Mouse (Mus musculus) layer of hippocampus, postnatal 10 days (tissue): Measurements from ENCODE around the gene Kctd12. TPM values are rescaled to one million over a fixed set of nuclear protein-coding genes. Genes with fewer than 3 reads are reported as not detected.
A peak's percentile ranks its signal among the peaks of the same experiment; 100 is the strongest.

Experiments
- DNase-seq, 2 experiments: peaks; one replicate each; pipeline ENCODE4 v3.0.0; 2021; ENCODE audit warnings: low spot score in 2 of 2
- long read RNA-seq: library from polyadenylated mRNA; stranded (forward); transcript quantifications from one replicate; pipeline ENCODE4 v2.0.0, GENCODE M21; 2023
- total RNA-seq, 2 experiments: library from RNA; stranded (reverse); gene quantifications; 2 replicates each; pipeline ENCODE4 v1.2.3; 2021

Kctd12 gene
- 100 to 1,000 TPM in 1 of 2 experiments, 10 to 100 TPM in 1; 90.5 to 105 TPM for total RNA-seq
- long read RNA-seq, full-length matches to known transcripts, result 12 of 13 reads
- long read RNA-seq, partial matches to known transcripts, result 0 of 13 reads
- long read RNA-seq, other reads (novel, unspliced or antisense), result 1 of 13 reads

DNA sequence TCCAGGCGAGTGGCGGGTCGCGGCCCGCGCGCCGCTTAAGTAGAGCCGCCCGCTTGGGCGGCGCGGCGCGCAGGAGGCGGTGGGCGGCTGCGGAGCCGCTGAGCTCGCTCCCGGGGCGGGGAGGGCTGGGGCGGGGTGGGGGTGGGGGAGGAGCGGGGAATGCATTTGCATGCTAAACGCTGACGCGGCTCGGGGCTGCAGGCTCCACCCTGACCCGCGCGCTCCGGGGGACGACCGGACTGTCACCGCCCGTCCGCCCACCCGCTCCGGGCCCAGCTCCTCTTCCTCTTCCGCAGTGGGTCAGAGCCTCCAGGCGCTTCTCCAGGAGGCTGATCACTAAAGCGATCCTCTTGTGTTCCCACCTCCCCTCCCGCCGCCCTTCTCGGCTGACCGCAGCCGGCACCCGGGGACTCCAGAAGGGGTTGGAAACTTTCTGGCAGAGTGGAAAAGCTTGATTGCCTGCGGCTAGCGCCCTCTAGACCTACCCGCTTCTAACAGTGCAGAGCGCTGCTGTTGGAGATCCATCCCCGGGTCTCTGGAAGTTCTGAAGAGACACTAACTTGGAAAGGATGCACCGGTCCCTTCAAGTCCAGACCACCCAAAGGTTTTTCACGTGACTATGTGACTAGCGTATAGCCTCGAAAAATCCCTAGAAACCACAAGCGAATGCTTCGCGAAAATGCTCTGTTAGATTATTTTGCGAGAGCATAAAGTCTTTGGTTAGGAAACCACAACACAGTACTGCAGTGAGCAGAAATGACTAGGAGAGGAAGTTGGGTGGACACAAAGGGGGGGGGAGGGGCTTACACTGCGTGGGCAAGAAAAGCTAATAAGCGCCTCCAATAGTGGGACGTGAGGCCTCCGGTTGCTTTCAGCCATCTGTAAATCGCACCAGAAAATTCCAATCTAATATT, at the start of gene Kctd12:
Gene Kctd12 (minus strand): TSS at position 11 of the 914 bp plus-strand sequence.
- peak; percentile 75 to 84 for DNase-seq

DNA sequence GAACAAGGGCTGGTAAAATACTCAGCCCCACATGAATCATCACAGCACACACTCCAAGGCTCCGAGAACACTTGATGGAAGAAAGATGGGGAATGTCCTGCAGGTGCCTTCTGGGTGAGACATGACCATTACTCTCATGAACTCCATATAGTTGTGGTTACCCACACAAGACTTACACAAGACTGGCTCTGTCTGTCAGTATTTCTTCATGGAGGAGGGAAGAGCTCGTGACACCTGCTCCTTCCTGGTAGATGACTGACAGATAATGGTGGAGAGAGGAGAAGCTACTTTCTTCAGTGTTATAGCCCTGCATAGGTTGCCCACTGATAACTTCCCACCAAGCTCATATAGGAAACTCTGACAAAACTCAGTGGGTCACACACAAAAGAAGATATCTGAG, 46.8 kb upstream of the Kctd12 start:
- no peak for DNase-seq

- no peak for DNase-seq
Observed at GRCm38 (mm10) chr14:103020046-103020445, 37.6 kb upstream of the Kctd12 start.

DNA sequence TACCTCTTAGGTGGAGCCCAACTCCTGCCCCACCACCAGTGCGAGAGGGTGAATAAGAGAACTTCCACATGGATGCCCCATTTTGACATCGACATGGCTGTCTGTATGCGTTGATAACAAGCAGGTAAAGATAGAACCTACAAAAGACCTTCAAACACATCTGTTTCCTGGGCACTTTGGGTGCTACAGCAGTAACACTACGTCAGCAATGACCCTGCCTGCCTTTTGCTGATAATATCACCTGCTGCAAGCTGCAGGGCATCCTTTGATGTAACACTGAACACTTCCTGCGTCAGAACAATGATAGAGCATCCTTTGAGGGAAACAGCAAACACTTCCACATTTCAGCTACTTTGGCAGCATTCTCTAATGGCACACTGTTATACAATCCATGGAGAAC, 34.6 kb upstream of the Kctd12 start:
- no peak for DNase-seq

GRCm38 (mm10) chr14:103012563-103013150, 30.2 kb upstream of the Kctd12 start:
- peak; percentile 65 to 70 for DNase-seq

- DNase-seq, result peak; percentile 30 to 52
Observed at GRCm38 (mm10) chr14:103011782-103012181, 29.3 kb upstream of the Kctd12 start.

GRCm38 (mm10) chr14:103007737-103008136, 25.3 kb upstream of the Kctd12 start:
- DNase-seq, result no peak

GRCm38 (mm10) chr14:102994662-102995561, 12.5 kb upstream of the Kctd12 start:
- DNase-seq, result peak; percentile 86 to 88

DNA sequence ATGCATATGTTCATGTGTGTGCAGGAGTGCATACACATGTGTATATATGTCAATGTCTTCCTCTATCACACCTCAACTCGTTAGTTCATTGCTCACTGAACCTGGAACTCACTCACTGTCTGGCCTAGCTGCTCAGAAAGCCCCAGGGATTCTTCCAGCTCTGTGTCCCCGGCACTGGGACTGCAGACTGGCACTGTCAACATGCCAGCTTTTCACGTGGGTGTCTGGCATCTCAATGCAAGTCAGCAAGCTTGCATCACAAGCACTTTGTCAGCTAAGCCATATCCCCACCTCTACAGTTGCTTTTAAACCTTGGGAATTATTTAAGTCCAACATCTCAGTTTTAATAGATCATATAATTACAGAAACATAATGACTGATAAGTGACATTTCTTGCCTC, 8.3 kb upstream of the Kctd12 start:
- peak; percentile 17 to 33 for DNase-seq

GRCm38 (mm10) chr14:102989866-102990265, 7.4 kb upstream of the Kctd12 start:
- no peak for DNase-seq

GRCm38 (mm10) chr14:102989254-102989653, 6.8 kb upstream of the Kctd12 start:
- DNase-seq, result no peak

DNA sequence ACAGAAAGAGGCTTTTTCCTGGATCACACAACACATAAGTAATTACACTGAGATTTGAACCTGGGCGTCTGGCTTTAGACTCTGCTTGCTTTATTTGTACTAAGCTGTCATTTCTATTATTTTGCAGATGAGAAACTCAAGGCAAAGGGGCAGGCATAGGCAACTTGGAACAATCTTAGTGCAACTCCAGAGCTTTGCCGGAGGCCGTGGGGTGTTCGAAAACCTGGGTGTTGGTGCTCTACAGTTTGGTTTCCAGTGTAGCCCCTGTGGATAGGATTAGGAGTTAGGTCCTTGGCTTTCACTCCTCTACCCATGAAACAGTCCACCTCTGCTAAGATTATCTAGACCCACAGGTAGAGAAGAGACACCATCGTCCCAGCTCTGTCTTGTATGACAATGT, 5.2 kb upstream of the Kctd12 start:
- no peak for DNase-seq

DNA sequence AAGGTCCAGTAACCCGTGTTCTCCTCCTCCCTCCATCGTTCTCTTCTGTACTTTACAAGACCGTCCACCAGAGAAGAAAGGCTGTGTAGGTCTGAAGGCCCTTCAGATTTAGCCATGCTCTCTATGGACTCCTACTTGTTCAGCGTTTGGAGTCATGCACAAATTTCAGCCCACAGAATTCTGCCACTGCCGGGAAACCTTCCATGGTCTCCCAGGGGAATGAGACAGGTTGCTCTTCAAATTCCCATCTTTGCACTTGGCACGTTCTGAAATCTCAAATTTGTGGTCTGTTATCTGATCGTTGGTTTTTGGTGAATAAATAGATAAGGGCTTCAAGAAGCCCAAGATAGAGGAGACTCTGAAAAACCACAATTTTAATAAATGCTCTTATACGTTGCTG, 1.2 kb upstream of the Kctd12 start:
- DNase-seq, result peak in 1 of 2 experiments; percentile 29

DNA sequence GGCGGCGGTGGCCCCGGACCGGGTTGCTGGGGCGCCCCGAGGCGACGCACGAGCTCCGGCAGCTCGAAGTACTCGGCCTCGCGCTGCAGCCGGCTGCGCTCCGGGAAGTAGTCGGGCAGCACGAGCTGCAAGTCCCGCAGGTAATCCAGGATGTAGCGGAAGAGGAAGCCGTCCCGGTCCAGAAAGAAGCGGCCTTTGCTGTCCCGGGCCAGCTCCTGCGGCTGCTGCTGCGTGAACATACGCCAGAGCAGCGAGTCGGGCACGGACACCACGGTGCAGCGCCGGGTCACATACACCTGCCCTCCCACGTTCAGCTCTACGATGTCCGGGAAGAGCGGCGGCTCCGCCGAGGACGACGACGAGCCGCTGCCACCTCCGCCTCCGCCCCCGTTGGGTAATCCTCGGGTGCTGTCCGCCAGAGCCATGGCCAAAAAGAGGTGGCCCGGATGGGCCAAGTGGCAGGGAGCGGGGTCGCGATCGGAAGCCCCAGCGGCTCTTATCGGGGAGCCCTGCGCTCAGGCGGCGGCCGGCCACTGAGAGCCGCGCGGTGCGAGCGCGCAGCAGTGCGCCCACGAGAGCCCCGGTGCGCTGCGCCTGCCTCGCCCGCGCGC, 316 bp downstream of the Kctd12 start:
- peak; percentile 62 to 76 for DNase-seq

DNA sequence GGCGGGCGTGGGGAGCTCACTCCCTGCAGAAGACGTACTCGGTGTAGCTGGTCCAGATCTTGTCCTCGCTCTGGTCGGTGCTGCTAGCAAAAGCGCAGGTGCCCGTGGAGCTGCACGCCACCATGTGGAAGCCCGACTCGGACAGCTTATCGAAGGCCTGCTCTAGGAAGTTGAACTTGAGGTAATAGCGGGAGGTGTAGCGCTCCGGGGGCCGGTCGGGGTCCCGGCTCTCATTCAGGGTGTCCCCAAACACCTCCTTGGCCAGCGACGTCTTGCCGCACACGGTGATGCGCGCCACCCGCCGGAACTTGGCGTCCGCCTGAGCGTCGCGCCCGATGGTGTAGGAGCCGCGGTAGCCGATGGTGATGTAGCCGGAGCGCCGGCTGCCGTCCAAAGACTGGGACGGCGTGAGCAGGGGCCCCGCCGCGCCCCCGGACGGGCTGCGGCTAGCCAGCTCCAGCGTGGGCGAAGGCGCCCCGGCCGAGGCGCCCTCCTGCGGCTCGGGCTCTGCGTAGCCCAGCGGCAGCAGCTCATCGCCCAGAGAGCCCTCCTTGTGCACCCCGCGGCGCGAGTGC, 909 bp downstream of the Kctd12 start:
- peak; percentile 70 to 80 for DNase-seq

DNA sequence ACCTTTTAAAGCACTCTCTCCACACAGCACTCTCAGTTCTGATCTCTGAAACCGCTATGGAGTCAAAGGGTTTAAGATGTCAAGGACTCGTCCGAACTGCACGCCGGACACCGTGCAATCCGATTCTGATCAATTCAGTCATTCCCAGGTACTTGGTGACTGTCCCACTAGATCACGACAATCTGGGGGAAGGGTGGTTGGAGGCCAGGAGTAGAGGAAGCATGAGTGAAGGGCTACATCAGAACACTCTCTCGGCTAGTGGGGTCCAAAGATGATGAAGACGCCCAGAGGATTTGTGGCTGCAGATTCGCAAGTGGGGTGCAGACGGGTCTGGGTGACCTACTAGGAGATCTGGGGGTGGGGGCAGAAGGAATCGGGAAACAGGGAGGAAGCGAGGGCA, 1.5 kb downstream of the Kctd12 start:
- DNase-seq, result no peak

DNA sequence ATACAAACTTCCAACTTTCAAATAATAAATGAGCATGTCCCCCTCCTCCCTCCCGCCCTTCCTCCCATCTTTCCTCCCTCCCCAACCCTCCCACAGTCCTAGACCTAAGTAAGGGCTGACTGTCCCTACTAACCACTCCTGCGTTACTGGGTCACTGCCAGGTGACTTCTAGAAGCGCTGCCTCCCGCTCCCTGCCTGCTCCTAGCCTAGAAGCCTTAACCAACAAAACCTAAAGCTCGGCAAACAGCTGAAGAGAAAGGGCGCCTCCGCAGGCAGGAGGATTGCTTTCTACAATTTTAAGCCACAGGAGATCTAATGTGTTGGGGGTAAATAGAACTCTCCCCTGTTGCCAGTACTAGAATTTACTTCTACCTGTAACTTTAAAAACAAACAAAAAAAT, 2.0 kb downstream of the Kctd12 start:
- peak; percentile 26 to 52 for DNase-seq

DNA sequence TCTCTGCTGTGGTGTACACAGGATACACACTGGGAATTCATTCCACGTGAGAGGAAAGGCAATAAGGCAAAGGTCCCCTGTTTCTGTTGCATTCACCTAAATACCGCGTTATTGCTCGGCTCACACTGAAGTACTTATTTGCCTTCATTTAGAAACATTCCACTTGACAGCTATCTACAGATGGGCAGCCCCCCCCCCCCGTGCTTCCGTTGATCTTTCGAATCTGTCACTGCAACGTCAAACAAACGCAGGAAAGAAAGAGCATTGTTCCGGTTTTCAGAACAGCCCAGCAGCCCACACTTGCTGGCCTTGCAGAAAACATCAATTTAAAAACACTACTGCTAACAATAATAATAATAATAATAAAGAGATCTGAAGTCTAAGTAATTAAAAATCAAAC, 2.6 kb downstream of the Kctd12 start:
- no peak for DNase-seq

- no peak for DNase-seq
Observed at GRCm38 (mm10) chr14:102975865-102976264, 6.6 kb downstream of the Kctd12 start.

GRCm38 (mm10) chr14:102968824-102969223, 13.6 kb downstream of the Kctd12 start:
- no peak for DNase-seq
